ENCODE assay signal across 11 mouse cellular contexts in the genomic region with DNA sequence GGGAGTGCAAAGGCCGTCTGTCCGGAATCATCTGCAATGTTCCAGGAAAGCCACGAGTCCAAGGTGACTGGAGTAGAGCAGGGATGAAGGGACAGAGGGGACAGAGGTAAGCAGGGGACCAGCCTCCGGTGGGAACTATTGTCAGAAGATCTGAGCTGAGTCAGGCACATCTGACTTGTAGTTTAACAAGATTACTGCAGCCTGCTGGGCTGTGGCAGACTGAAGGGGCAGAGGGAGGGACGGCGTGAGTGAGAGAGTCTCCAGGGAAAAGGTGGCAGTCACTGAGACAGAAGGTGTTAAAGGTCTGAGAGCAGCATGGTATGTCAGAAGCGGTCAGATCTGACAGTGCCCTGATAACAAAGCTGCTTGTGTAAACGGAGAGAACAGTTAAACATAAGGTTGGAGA. TPM values are rescaled to one million over a fixed set of nuclear protein-coding genes. Genes with fewer than 3 reads are reported as not detected.
DNase-seq lines count a peak whose midpoint lies in the region; ATAC-seq lines count a peak whose summit lies in the region.
"Had no signal": no experiment of that assay in that cellular context is flagged by ENCODE, and none has a peak within 500 bp of the region (broad histone marks: within the 10 kb centered on the region; RNA-seq: fewer than 3 reads in every experiment).

No protein-coding gene starts in this region.

- H3K36me3 ChIP-seq in embryonic facial prominence, embryonic 11.5 days (replicated peaks; ENCODE audit: control insufficient read depth, insufficient read depth, low read depth, low read length): no peaks in the 10 kb centered on the region
- no peaks in the 10 kb centered on the region for H3K36me3 ChIP-seq in hindbrain, embryonic 12.5 days

- peaks cover 8% of the 10 kb centered on the region for H3K4me1 ChIP-seq in embryonic facial prominence, embryonic 11.5 days (ENCODE audit: control insufficient read depth, insufficient read depth, low read length)
- H3K4me1 ChIP-seq in hindbrain, embryonic 12.5 days: peaks cover 57% of the 10 kb centered on the region

- no peak overlapping the region for H3K4me3 ChIP-seq in embryonic facial prominence, embryonic 11.5 days (ENCODE audit: low read depth, low read length)
- H3K4me3 ChIP-seq in hindbrain, embryonic 12.5 days: no peak overlapping the region
- H3K4me3 ChIP-seq: myocyte had no signal

- no peaks in the 10 kb centered on the region for H3K27me3 ChIP-seq in embryonic facial prominence, embryonic 11.5 days (ENCODE audit: control insufficient read depth, insufficient read depth, low read length)
- no peaks in the 10 kb centered on the region for H3K27me3 ChIP-seq in hindbrain, embryonic 12.5 days

- peak; percentile 40 for DNase-seq in kidney, adult 18-20 months
- no peak for DNase-seq in kidney, adult 8-10 months
- no peak for DNase-seq in embryonic facial prominence, embryonic 11.5 days (ENCODE audit: low spot score)
- no peak for DNase-seq in natural killer cell, adult 2 months (ENCODE audit: low spot score in 2 of 2)
- DNase-seq in spleen, adult 18-20 months: no peak
- no peak for DNase-seq in left cerebral cortex, adult 11 months (ENCODE audit: low spot score)
- DNase-seq: cerebellum, adult 18-20 months had no signal

- no peak overlapping the region for H3K27ac ChIP-seq in embryonic facial prominence, embryonic 11.5 days (replicated peaks; ENCODE audit: low read depth, low read length)
- H3K27ac ChIP-seq in hindbrain, embryonic 12.5 days: 0 out of 2 replicates have a peak overlapping the region, but pooled peaks have one; percentile 23

- no peaks in the 10 kb centered on the region for H3K9me3 ChIP-seq in embryonic facial prominence, embryonic 11.5 days (replicated peaks; ENCODE audit: control insufficient read depth, low read length)
- H3K9me3 ChIP-seq in hindbrain, embryonic 12.5 days (replicated peaks): 0 out of 2 replicates have a peak, but pooled peaks cover 4% of the 10 kb centered on the region

- ATAC-seq in embryonic facial prominence, embryonic 11.5 days (replicated peaks; ENCODE audit: insufficient number of reproducible peaks, low FRiP score, low TSS enrichment, low read depth): no peak
- peak; percentile 30; the same call in 1 of the 2 replicates for ATAC-seq in hindbrain, embryonic 12.5 days (ENCODE audit: low FRiP score)
- ATAC-seq in megakaryocyte-erythroid progenitor cell, adult 5-6 weeks (replicated peaks; ENCODE audit: low FRiP score, low TSS enrichment, poor library complexity, severe bottlenecking): 0 out of 2 replicates have a peak, but pooled peaks have one; percentile 17
- ATAC-seq: inflammation-experienced regulatory T-cells, adult 6 months had no signal

- WGBS in embryonic facial prominence, embryonic 11.5 days: 4% methylated on average over 8 of the region's 8 CpGs
- WGBS in hindbrain, embryonic 12.5 days: 16% methylated on average over 8 of the region's 8 CpGs

- peak overlapping the region; percentile 18; the same call in 1 of the 2 replicates for H3K9ac ChIP-seq in embryonic facial prominence, embryonic 11.5 days (replicated peaks; ENCODE audit: low read length)
- peak overlapping the region; percentile 38; the same call in 1 of the 2 replicates for H3K9ac ChIP-seq in hindbrain, embryonic 12.5 days

- 0 out of 2 replicates have a peak overlapping the region, but pooled peaks have one; percentile 11 for H3K4me2 ChIP-seq in embryonic facial prominence, embryonic 11.5 days (ENCODE audit: low read depth, low read length)
- H3K4me2 ChIP-seq in hindbrain, embryonic 12.5 days (replicated peaks): 0 out of 2 replicates have a peak overlapping the region, but pooled peaks have one; percentile 11

RNA-seq across cellular contexts. Expression of a gene that starts 16.5 kb away (rescaled TPM):
- 62.1 and 63.5 TPM in 2 replicates for polyA plus RNA-seq in embryonic facial prominence, embryonic 11.5 days (2014; fragmentation: Nextera tagmentation; extraction: Ambion mirVana)
- polyA plus RNA-seq in hindbrain, embryonic 12.5 days (2016; fragmentation: Nextera tagmentation; extraction: Ambion mirVana): 76.9 and 82.3 TPM in 2 replicates
- total RNA-seq in megakaryocyte-erythroid progenitor cell, adult 5-6 weeks (2014; fragmentation: Nextera tagmentation): 4.2 and 5.1 TPM in 2 replicates
- total RNA-seq in megakaryocyte-erythroid progenitor cell, adult 5-6 weeks (2017): 1.8 and 8.9 TPM in 2 replicates
